Mouse (Mus musculus): ENCODE results near the gene Plscr3. TPM values are rescaled to one million over a fixed set of nuclear protein-coding genes. Genes with fewer than 3 reads are reported as not detected.

Plscr3 gene
- 34.2 and 36.9 TPM in 2 replicates for polyA plus RNA-seq (2012; rRNA removed)

DNA sequence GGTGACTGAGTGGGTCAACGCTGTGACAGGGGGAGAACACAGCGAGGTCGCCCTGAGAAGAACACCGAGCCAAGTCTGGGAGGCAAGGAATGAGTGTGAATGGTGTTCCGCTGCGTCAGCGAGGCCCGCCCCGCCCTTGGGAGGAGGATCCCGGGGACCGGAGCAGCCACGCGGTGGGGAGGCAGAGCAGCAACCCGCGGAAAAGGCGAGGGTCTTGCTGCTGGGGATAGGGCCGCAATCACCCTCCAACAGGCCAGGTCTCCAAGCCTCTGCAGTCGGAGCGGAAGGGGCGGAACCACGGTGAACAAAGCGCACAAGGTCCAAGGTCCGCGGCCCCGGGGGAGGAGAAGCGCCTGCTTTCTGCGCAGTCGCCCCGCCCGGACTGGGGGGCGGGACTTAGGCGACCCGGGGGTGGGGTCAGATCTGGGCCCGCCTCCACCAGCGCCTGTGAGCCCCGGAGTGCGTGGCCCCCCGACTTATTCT lies at the start of gene Plscr3:
TSS of gene Plscr3 (plus strand) at position 179 of the 483 bp plus-strand sequence.
- Histone ChIP-seq H3K4me1 (ENCODE audit: control insufficient read depth, insufficient read depth, low read length) (peaks cover 14% of the 10 kb centered on the region), H3K27me3 (ENCODE audit: control insufficient read depth, insufficient read depth, low read length) (no peaks in the 10 kb centered on the region), H3K4me3 (replicated peaks; ENCODE audit: insufficient read depth, low read depth, low read length) (peak within 1 kb of the TSS; percentile 61), H3K27ac (ENCODE audit: insufficient read depth, low read length) (peak within 1 kb of the TSS; percentile 42)
- no peak for TF ChIP-seq CTCF (IDR thresholded peaks at IDR 0.05; ENCODE audit: borderline replicate concordance, insufficient read depth, low read depth, low read length)
- TF ChIP-seq POLR2A (IDR thresholded peaks at IDR 0.05; ENCODE audit: borderline replicate concordance, insufficient read depth, low read length): peak; percentile 73
- WGBS: under 1% methylated on average over 37 of the region's 38 CpGs
- peak; percentile 88 to 92 for DNase-seq

GRCm38 (mm10) chr11:69797924-69798323 lies 48.3 kb upstream of the Plscr3 start:
- Histone ChIP-seq H3K27ac (ENCODE audit: insufficient read depth, low read length) (no peak overlapping the region), H3K27me3 (ENCODE audit: control insufficient read depth, insufficient read depth, low read length) (peaks cover 1% of the 10 kb centered on the region; the same call in 1 of the 2 replicates), H3K4me3 (replicated peaks; ENCODE audit: insufficient read depth, low read depth, low read length) (no peak overlapping the region), H3K4me1 (ENCODE audit: control insufficient read depth, insufficient read depth, low read length) (peaks cover 7% of the 10 kb centered on the region; the same call in 1 of the 2 replicates)
- 85% methylated on average over 7 of the region's 7 CpGs for WGBS
- DNase-seq: no peak
- TF ChIP-seq POLR2A (IDR thresholded peaks at IDR 0.05; ENCODE audit: borderline replicate concordance, insufficient read depth, low read length) (no peak), CTCF (IDR thresholded peaks at IDR 0.05; ENCODE audit: borderline replicate concordance, insufficient read depth, low read depth, low read length) (no peak)

- 45% methylated on average over 12 of the region's 12 CpGs for WGBS
- Histone ChIP-seq H3K27me3 (ENCODE audit: control insufficient read depth, insufficient read depth, low read length) (peaks cover 1% of the 10 kb centered on the region; the same call in 1 of the 2 replicates), H3K4me3 (replicated peaks; ENCODE audit: insufficient read depth, low read depth, low read length) (no peak overlapping the region), H3K27ac (ENCODE audit: insufficient read depth, low read length) (no peak overlapping the region), H3K4me1 (ENCODE audit: control insufficient read depth, insufficient read depth, low read length) (peaks cover 7% of the 10 kb centered on the region; the same call in 1 of the 2 replicates)
- DNase-seq: no peak
- TF ChIP-seq POLR2A (IDR thresholded peaks at IDR 0.05; ENCODE audit: borderline replicate concordance, insufficient read depth, low read length): no peak
- no peak for TF ChIP-seq CTCF (IDR thresholded peaks at IDR 0.05; ENCODE audit: borderline replicate concordance, insufficient read depth, low read depth, low read length)
These were observed 46.6 kb upstream of the Plscr3 start for GRCm38 (mm10) chr11:69799394-69800137.

- Histone ChIP-seq H3K4me3 (replicated peaks; ENCODE audit: insufficient read depth, low read depth, low read length) (no peak overlapping the region), H3K4me1 (ENCODE audit: control insufficient read depth, insufficient read depth, low read length) (peaks cover 7% of the 10 kb centered on the region; the same call in 1 of the 2 replicates), H3K27me3 (ENCODE audit: control insufficient read depth, insufficient read depth, low read length) (peaks cover 1% of the 10 kb centered on the region; the same call in 1 of the 2 replicates), H3K27ac (ENCODE audit: insufficient read depth, low read length) (no peak overlapping the region)
- WGBS: 8% methylated on average over 11 of the region's 11 CpGs
- TF ChIP-seq POLR2A (IDR thresholded peaks at IDR 0.05; ENCODE audit: borderline replicate concordance, insufficient read depth, low read length) (no peak), CTCF (IDR thresholded peaks at IDR 0.05; ENCODE audit: borderline replicate concordance, insufficient read depth, low read depth, low read length) (no peak)
- DNase-seq: no peak
These were observed 46.1 kb upstream of the Plscr3 start for GRCm38 (mm10) chr11:69800138-69800391.

DNA sequence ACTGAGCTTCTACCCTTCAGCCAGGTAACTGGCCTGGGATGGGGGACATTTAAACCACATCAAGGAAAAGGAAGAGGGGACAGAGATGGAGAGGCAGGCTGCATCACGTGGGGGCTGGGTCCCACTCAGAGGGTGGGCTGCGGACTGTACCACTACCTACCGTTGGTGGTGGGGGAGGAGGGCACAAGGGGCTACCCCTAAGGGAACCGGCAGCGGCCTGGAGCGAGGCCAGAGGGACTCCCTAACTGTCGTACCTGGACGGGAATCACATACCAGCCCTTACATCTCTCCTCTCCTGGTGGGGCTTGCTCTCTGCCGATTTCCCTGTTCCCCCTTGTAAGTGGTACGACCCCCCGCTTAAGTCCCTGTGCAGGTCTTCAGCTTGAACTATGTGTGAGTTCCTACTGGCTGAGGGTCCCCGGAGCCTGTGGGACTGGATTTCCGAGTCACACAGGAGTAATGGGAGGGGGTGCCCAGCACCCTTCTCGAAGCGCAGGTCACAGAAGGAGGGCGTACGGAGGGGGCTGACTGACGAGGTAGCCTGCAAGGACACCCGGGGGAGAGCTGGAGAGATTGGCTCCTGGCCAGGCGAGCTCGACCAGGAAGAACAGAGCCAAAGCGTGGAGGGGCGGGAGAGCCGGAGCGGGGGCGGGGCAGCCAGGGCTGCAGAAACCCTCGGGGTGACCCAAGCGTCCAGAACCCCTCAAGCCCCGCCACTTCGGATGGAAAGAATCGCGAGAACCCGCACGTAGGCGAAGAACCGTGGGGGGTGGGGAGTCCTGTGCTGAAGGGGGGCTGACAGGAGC lies 45.6 kb upstream of the Plscr3 start:
- WGBS: 2% methylated on average over 35 of the region's 36 CpGs
- H3K27me3 ChIP-seq (ENCODE audit: control insufficient read depth, insufficient read depth, low read length): peaks cover 1% of the 10 kb centered on the region; the same call in 1 of the 2 replicates
- H3K4me1 ChIP-seq (ENCODE audit: control insufficient read depth, insufficient read depth, low read length): peaks cover 7% of the 10 kb centered on the region; the same call in 1 of the 2 replicates
- H3K4me3 ChIP-seq (replicated peaks; ENCODE audit: insufficient read depth, low read depth, low read length): peak overlapping the region; percentile 8
- no peak for DNase-seq
- TF ChIP-seq CTCF (IDR thresholded peaks at IDR 0.05; ENCODE audit: borderline replicate concordance, insufficient read depth, low read depth, low read length) (no peak), POLR2A (IDR thresholded peaks at IDR 0.05; ENCODE audit: borderline replicate concordance, insufficient read depth, low read length) (no peak)
- no peak overlapping the region for H3K27ac ChIP-seq (ENCODE audit: insufficient read depth, low read length)

GRCm38 (mm10) chr11:69801379-69801977 lies 44.7 kb upstream of the Plscr3 start, which contains the start of gene Fgf11:
TSS of gene Fgf11 (minus strand) at chr11:69801857.
- H3K4me1 ChIP-seq (ENCODE audit: control insufficient read depth, insufficient read depth, low read length): peaks cover 7% of the 10 kb centered on the region; the same call in 1 of the 2 replicates
- H3K27ac ChIP-seq (ENCODE audit: insufficient read depth, low read length): no peak within 1 kb of the TSS
- WGBS: 3% methylated on average over 33 of the region's 33 CpGs
- no peak for DNase-seq
- H3K27me3 ChIP-seq (ENCODE audit: control insufficient read depth, insufficient read depth, low read length): peaks cover 1% of the 10 kb centered on the region; the same call in 1 of the 2 replicates
- peak within 1 kb of the TSS; percentile 54 for H3K4me3 ChIP-seq (replicated peaks; ENCODE audit: insufficient read depth, low read depth, low read length)
- no peak for TF ChIP-seq POLR2A (IDR thresholded peaks at IDR 0.05; ENCODE audit: borderline replicate concordance, insufficient read depth, low read length)
- TF ChIP-seq CTCF (IDR thresholded peaks at IDR 0.05; ENCODE audit: borderline replicate concordance, insufficient read depth, low read depth, low read length): no peak

DNA sequence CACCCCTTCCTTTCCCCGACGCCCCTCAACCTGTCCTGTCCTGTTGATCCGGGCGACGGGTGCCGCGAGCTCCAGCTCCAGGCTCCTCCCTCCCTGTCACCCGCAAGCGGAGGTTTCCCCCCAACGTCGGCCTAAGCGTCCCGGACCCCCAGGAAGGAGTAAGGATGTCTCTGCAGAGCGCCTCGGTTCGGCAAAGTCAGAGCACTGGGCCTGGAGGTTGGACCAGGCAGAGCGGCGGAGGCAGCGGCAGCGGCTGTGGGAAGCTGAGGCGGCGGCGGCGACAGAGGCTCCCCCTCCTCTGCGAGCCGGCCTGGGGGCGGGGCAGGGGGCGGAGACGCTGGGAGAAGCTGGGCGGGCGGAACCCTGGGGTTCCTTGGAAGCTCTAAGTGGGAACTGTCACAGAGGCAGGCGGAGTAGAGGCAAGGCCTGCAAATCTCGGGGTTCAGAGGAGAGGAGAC lies 43.5 kb upstream of the Plscr3 start:
- Histone ChIP-seq H3K27me3 (ENCODE audit: control insufficient read depth, insufficient read depth, low read length) (peaks cover 1% of the 10 kb centered on the region; the same call in 1 of the 2 replicates), H3K4me3 (replicated peaks; ENCODE audit: insufficient read depth, low read depth, low read length) (peak overlapping the region; percentile 54), H3K4me1 (ENCODE audit: control insufficient read depth, insufficient read depth, low read length) (peaks cover 7% of the 10 kb centered on the region; the same call in 1 of the 2 replicates), H3K27ac (ENCODE audit: insufficient read depth, low read length) (no peak overlapping the region)
- 8% methylated on average over 33 of the region's 33 CpGs for WGBS
- DNase-seq: peak; percentile 66 to 68
- TF ChIP-seq POLR2A (IDR thresholded peaks at IDR 0.05; ENCODE audit: borderline replicate concordance, insufficient read depth, low read length) (0 out of 2 replicates have a peak, but pooled peaks have one; percentile 18), CTCF (IDR thresholded peaks at IDR 0.05; ENCODE audit: borderline replicate concordance, insufficient read depth, low read depth, low read length) (no peak)

All from cerebellum, adult 2 months (tissue).